Comparison of ENCODE assay signal across 1 mouse cellular context in the genomic region with DNA sequence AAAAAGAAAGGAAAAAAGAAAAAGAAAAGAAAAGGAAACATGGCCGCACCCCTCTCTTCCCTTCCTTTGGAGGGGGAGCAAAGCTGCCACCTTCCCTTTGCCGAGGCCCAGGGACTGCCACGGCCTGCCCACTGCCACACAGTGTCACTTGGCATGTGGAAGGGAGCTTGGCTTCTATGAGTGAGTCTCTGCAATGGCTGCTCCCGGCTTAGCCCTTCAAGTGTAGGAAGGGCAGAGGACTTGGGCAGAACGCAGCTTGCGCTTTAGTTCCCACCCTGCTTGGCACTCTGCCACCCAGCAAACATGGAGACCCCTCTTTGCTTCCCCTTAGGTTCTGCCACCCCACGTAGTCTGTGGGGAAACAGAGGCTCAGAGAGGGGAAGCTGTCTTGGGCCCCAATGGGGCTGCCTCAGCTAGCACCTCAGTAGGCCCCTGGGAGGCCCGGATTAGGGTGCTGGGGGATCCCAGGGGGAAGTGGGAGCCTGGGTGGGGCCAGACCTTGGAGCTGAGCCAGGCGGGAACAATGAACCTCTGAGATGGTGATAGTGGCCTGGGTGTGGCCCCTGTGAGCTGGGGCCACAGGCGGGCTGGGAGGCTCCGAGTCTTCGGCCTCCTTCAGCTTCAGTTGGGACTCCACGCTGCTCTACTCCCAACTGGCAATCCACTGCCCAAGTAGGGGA.
TF ChIP-seq lines count a peak whose summit lies in the region.

No protein-coding gene starts in this region.

TF ChIP-seq in MEL, 35 proteins besides CTCF, POLR2A, EP300 and RAD21 (continued from another document):
- TF ChIP-seq ZC3H11A (IDR thresholded peaks at IDR 0.05; ENCODE audit: low read depth, low read length), result no peak
- TF ChIP-seq ELF1 (IDR thresholded peaks at IDR 0.05; ENCODE audit: low read depth, low read length), result peak; percentile 40
- TF ChIP-seq ZKSCAN1 (IDR thresholded peaks at IDR 0.05; ENCODE audit: low read depth, low read length), result no peak
- TF ChIP-seq POLR2AphosphoS2 (IDR thresholded peaks at IDR 0.05; ENCODE audit: low read length), result no peak
- TF ChIP-seq RCOR1 (IDR thresholded peaks at IDR 0.05; ENCODE audit: low read depth, low read length), result peak; percentile 73
- 0 out of 2 replicates have a peak, but pooled peaks have one; percentile 8 for TF ChIP-seq NRF1 (IDR thresholded peaks at IDR 0.05; ENCODE audit: insufficient read depth, low read depth, low read length, poor library complexity, severe bottlenecking)
- TF ChIP-seq ZMIZ1 (IDR thresholded peaks at IDR 0.05; ENCODE audit: low read depth, low read length), result 0 out of 2 replicates have a peak, but pooled peaks have one; percentile 45
- TF ChIP-seq TAL1 (IDR thresholded peaks at IDR 0.05; ENCODE audit: low read length), result no peak; the same call in 1 of the 2 replicates
- 0 out of 2 replicates have a peak, but pooled peaks have one; percentile 28 for TF ChIP-seq MYC (IDR thresholded peaks at IDR 0.05; ENCODE audit: low read depth, low read length)
- peak; percentile 42; the same call in 1 of the 2 replicates for TF ChIP-seq NELFE (IDR thresholded peaks at IDR 0.05; ENCODE audit: low read depth, low read length)
- no peak for TF ChIP-seq GABPA (IDR thresholded peaks at IDR 0.05; ENCODE audit: low read depth, low read length)
- TF ChIP-seq ZNF384 (IDR thresholded peaks at IDR 0.05; ENCODE audit: low read depth, low read length), result no peak
TF ChIP-seq in MEL: peak in this region for 16.
